Mouse (Mus musculus): ENCODE data around the gene Josd1. TPM values are rescaled to one million over a fixed set of nuclear protein-coding genes. Genes with fewer than 3 reads are reported as not detected.

Gene Josd1
- total and polyA plus RNA-seq, 3 experiments = 30.1 to 48.3 (median 34.9) TPM

GRCm38 (mm10) chr15:79708229-79708822 lies 20.6 kb upstream of the Josd1 start:
- Histone ChIP-seq H3K4me2 (ENCODE audit: insufficient read depth, low read depth, poor library complexity, severe bottlenecking) (no peak overlapping the region), H3K27ac (ENCODE audit: insufficient read depth, low read depth) (no peak overlapping the region; the same call in 1 of the 2 replicates), H3K4me1 (ENCODE audit: control insufficient read depth in 1 of 2, insufficient read depth in 2 of 2) (peaks cover 14 to 27% of the 10 kb centered on the region in 2 experiments), H3K4me3 (replicated peaks in 1 of 3; ENCODE audit: low read depth in 2 of 3, low read length in 2 of 3, poor library complexity in 1 of 3) (no peak overlapping the region), H3K9me3 (replicated peaks; ENCODE audit: low read length) (no peaks in the 10 kb centered on the region), H3K27me3 (replicated peaks) (no peaks in the 10 kb centered on the region), H3K9ac (ENCODE audit: insufficient read depth, low read depth) (no peak overlapping the region), H3K79me2 (replicated peaks; ENCODE audit: control insufficient read depth, extremely low read depth, insufficient read depth, poor library complexity, severe bottlenecking) (no peaks in the 10 kb centered on the region), H3K36me3 (replicated peaks in 1 of 2; ENCODE audit: control insufficient read depth in 1 of 2, insufficient read depth in 1 of 2, low read length in 1 of 2) (peaks cover 46 to 69% of the 10 kb centered on the region in 2 experiments)
- in situ Hi-C loops (cut with MboI; ENCODE audit: low pct_ligation_motif_present, low pct_unique_long_range_greater_than_20kb, low sequenced_read_pairs) = no loop called here
- no peak for TF ChIP-seq EP300 (IDR thresholded peaks at IDR 0.05; ENCODE audit: low read length)
- peak; percentile 47 for TF ChIP-seq RAD21 (IDR thresholded peaks at IDR 0.05; ENCODE audit: low read depth, low read length)
- TF ChIP-seq BHLHE40 (IDR thresholded peaks at IDR 0.05; ENCODE audit: low read depth, low read length) = no peak
- TF ChIP-seq ZNF384 (IDR thresholded peaks at IDR 0.05; ENCODE audit: low read depth, low read length) = no peak
- peak in 1 of 2 experiments; percentile 53; a peak in 3 of 4 replicates for TF ChIP-seq CTCF (conservative IDR thresholded peaks at IDR 0.05 in 1 of 2, IDR thresholded peaks at IDR 0.05 in 1 of 2; ENCODE audit: low read depth in 2 of 2, low read length in 2 of 2)
- TF ChIP-seq USF1 (IDR thresholded peaks at IDR 0.05; ENCODE audit: low read depth, low read length) = no peak
- no peak for TF ChIP-seq TBP (conservative IDR thresholded peaks at IDR 0.05; ENCODE audit: low read depth, low read length)
- dilution Hi-C loops (cut with MboI; ENCODE audit: extremely low pct_ligation_motif_present, extremely low pct_unique_long_range_greater_than_20kb, low sequenced_read_pairs) = no loop called here
- DNase-seq (ENCODE audit: extremely low read depth) = peak; percentile 62

GRCm38 (mm10) chr15:79706603-79707214 lies 19.0 kb upstream of the Josd1 start:
- peaks cover 14 to 27% of the 10 kb centered on the region in 2 experiments for H3K4me1 ChIP-seq (ENCODE audit: control insufficient read depth in 1 of 2, insufficient read depth in 2 of 2)
- no peak overlapping the region for H3K9ac ChIP-seq (ENCODE audit: insufficient read depth, low read depth)
- peaks cover 32 to 54% of the 10 kb centered on the region in 2 experiments for H3K36me3 ChIP-seq (replicated peaks in 1 of 2; ENCODE audit: control insufficient read depth in 1 of 2, insufficient read depth in 1 of 2, low read length in 1 of 2)
- no peak for DNase-seq (ENCODE audit: extremely low read depth)
- H3K27ac ChIP-seq (ENCODE audit: insufficient read depth, low read depth) = no peak overlapping the region
- TF ChIP-seq MAFK (IDR thresholded peaks at IDR 0.05; ENCODE audit: insufficient replicate concordance, low read length) = no peak
- no peak for TF ChIP-seq IRF4 (IDR thresholded peaks at IDR 0.05; ENCODE audit: low read depth, low read length)
- no peak for TF ChIP-seq TCF12 (IDR thresholded peaks at IDR 0.05; ENCODE audit: low read depth, low read length)
- no peak for TF ChIP-seq ZNF384 (IDR thresholded peaks at IDR 0.05; ENCODE audit: low read depth, low read length)
- no peak for TF ChIP-seq RCOR1 (conservative IDR thresholded peaks at IDR 0.05; ENCODE audit: low read depth, low read length)
- TF ChIP-seq ZMIZ1 (IDR thresholded peaks at IDR 0.05; ENCODE audit: low read depth, low read length) = no peak
- TF ChIP-seq TBP (conservative IDR thresholded peaks at IDR 0.05; ENCODE audit: low read depth, low read length) = no peak
- no peak for TF ChIP-seq NRF1 (IDR thresholded peaks at IDR 0.05; ENCODE audit: low read depth, low read length)
- TF ChIP-seq SMC3 (IDR thresholded peaks at IDR 0.05; ENCODE audit: low read depth, low read length) = no peak
- TF ChIP-seq MYC (IDR thresholded peaks at IDR 0.05; ENCODE audit: low read depth, low read length) = no peak
- no peak for TF ChIP-seq CTCF (conservative IDR thresholded peaks at IDR 0.05 in 1 of 2, IDR thresholded peaks at IDR 0.05 in 1 of 2; ENCODE audit: low read depth in 2 of 2, low read length in 2 of 2)
- H3K79me2 ChIP-seq (replicated peaks; ENCODE audit: control insufficient read depth, extremely low read depth, insufficient read depth, poor library complexity, severe bottlenecking) = no peaks in the 10 kb centered on the region
- dilution Hi-C loops (cut with MboI; ENCODE audit: extremely low pct_ligation_motif_present, extremely low pct_unique_long_range_greater_than_20kb, low sequenced_read_pairs) (no loop called here), in situ Hi-C loops (cut with MboI; ENCODE audit: low pct_ligation_motif_present, low pct_unique_long_range_greater_than_20kb, low sequenced_read_pairs) (no loop called here)
- no peak overlapping the region for H3K4me3 ChIP-seq (replicated peaks in 1 of 3; ENCODE audit: low read depth in 2 of 3, low read length in 2 of 3, poor library complexity in 1 of 3)
- H3K27me3 ChIP-seq (replicated peaks) = no peaks in the 10 kb centered on the region
- H3K4me2 ChIP-seq (ENCODE audit: insufficient read depth, low read depth, poor library complexity, severe bottlenecking) = no peak overlapping the region
- no peaks in the 10 kb centered on the region for H3K9me3 ChIP-seq (replicated peaks; ENCODE audit: low read length)

All from CH12.LX (cell line).